Mouse (Mus musculus): ENCODE data around the gene Myom3. TPM values are rescaled to one million over a fixed set of nuclear protein-coding genes. Genes with fewer than 3 reads are reported as not detected.

Myom3 gene
- total and polyA plus RNA-seq, 2 experiments, result 0.09 to 0.46 TPM

DNA sequence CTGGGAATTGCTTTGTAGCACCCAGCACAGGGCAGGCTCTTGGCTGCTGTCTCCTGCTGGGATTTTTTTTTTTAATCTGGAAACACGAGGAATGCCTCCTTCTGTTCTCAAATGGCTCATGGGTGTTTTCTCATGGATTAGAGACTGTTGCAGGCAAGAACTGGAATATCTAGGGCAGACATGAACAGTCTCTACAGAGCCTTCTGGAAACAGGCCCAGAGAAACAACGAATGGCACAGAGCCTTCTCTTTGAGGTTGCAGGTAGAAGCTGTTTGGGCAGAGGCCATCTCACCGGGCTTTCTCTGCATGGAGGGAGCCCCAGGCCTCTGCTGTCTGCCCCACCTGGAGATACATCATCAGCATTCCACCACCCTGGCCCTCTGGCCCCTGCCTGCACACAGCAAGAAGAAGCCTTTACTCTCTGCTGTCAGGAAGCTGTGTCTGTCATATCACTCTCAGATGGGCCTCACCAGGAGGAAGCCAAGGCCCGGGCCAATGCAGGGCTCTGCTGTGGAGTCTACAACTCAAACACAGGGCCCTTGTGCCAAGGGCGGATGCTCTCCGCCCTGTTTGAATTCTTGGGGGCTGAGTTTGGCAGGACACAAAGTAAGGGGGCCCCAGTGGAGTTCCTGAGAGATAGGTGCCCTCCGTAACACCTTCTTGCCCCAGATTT, 7.3 kb upstream of the Myom3 start:
- DNase-seq (ENCODE audit: extremely low read depth, low read depth, low spot score), result peak; percentile 89
- H3K27ac ChIP-seq (replicated peaks; ENCODE audit: insufficient read depth, low read depth, low read length), result peak overlapping the region; percentile 86
- H3K9ac ChIP-seq (ENCODE audit: low read depth, low read length), result peak overlapping the region; percentile 6; the same call in 1 of the 2 replicates
- no peaks in the 10 kb centered on the region for H3K27me3 ChIP-seq (ENCODE audit: control insufficient read depth, insufficient read depth, low read length)
- TF ChIP-seq CTCF (IDR thresholded peaks at IDR 0.05; ENCODE audit: low read depth, low read length), result no peak
- TF ChIP-seq POLR2A (IDR thresholded peaks at IDR 0.05; ENCODE audit: extremely low read depth, insufficient read depth, low read length), result no peak
- H3K4me1 ChIP-seq (ENCODE audit: control insufficient read depth, insufficient read depth, low read length), result peaks cover 25% of the 10 kb centered on the region
- no peak overlapping the region for H3K4me3 ChIP-seq (ENCODE audit: insufficient read depth, low read depth, low read length)
- 17% methylated on average over 7 of the region's 7 CpGs for WGBS
- no peaks in the 10 kb centered on the region for H3K36me3 ChIP-seq (ENCODE audit: control insufficient read depth, insufficient read depth, low read length)
- no peaks in the 10 kb centered on the region for H3K79me2 ChIP-seq (ENCODE audit: control insufficient read depth, insufficient read depth, low read length)

DNA sequence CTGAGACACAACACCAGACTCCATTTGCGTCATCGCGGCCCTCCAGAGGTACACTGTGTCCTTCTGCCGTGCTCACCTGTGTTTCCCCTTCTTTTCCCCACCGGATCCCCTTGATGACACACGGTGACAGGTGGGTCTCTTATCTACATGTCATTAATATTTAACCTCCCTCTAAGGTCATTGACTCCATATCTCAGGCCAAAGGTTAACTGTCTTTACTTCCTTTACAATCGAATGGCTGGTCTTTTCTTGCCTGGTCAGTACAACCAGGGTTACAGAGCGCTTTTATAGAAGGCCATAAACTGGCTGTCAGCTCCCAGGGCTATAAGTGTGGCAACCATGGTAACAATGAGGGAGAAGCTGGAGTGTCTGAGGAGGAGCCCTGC, 6.7 kb upstream of the Myom3 start:
- no peak for TF ChIP-seq POLR2A (IDR thresholded peaks at IDR 0.05; ENCODE audit: extremely low read depth, insufficient read depth, low read length)
- no peak for TF ChIP-seq CTCF (IDR thresholded peaks at IDR 0.05; ENCODE audit: low read depth, low read length)
- no peaks in the 10 kb centered on the region for H3K36me3 ChIP-seq (ENCODE audit: control insufficient read depth, insufficient read depth, low read length)
- H3K4me3 ChIP-seq (ENCODE audit: insufficient read depth, low read depth, low read length), result no peak overlapping the region
- no peaks in the 10 kb centered on the region for H3K27me3 ChIP-seq (ENCODE audit: control insufficient read depth, insufficient read depth, low read length)
- H3K4me1 ChIP-seq (ENCODE audit: control insufficient read depth, insufficient read depth, low read length), result peaks cover 25% of the 10 kb centered on the region
- H3K9ac ChIP-seq (ENCODE audit: low read depth, low read length), result peak overlapping the region; percentile 13; the same call in 1 of the 2 replicates
- H3K79me2 ChIP-seq (ENCODE audit: control insufficient read depth, insufficient read depth, low read length), result no peaks in the 10 kb centered on the region
- peak; percentile 90 for DNase-seq (ENCODE audit: extremely low read depth, low read depth, low spot score)
- 20% methylated on average over 8 of the region's 8 CpGs for WGBS
- H3K27ac ChIP-seq (replicated peaks; ENCODE audit: insufficient read depth, low read depth, low read length), result peak overlapping the region; percentile 86

DNA sequence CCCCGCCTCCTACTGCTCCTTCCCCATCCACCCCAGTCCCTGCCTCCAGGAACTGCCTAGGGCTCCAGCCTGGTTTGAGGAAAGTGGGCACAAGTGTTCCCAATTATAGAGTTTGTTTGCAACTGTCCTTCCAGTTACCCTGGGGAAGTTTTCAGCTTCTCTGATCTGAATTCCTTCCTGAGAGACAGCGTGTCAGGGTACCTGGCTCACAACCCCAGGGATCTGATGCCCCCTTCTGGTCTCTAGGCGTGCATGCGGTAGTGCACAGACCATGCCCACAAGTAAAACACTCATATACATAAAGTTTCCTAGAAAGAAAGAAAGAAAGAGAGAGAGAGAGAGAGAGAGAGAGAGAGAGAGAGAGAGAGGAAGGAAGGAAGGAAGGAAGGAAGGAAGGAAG, 1.2 kb upstream of the Myom3 start:
- peak; percentile 43 for DNase-seq (ENCODE audit: extremely low read depth, low read depth, low spot score)
- no peaks in the 10 kb centered on the region for H3K79me2 ChIP-seq (ENCODE audit: control insufficient read depth, insufficient read depth, low read length)
- 57% methylated on average over 4 of the region's 4 CpGs for WGBS
- TF ChIP-seq POLR2A (IDR thresholded peaks at IDR 0.05; ENCODE audit: extremely low read depth, insufficient read depth, low read length) (no peak), CTCF (IDR thresholded peaks at IDR 0.05; ENCODE audit: low read depth, low read length) (peak; percentile 84)
- H3K9ac ChIP-seq (ENCODE audit: low read depth, low read length), result no peak overlapping the region
- no peaks in the 10 kb centered on the region for H3K36me3 ChIP-seq (ENCODE audit: control insufficient read depth, insufficient read depth, low read length)
- H3K27ac ChIP-seq (replicated peaks; ENCODE audit: insufficient read depth, low read depth, low read length), result no peak overlapping the region
- H3K27me3 ChIP-seq (ENCODE audit: control insufficient read depth, insufficient read depth, low read length), result no peaks in the 10 kb centered on the region
- no peak overlapping the region for H3K4me3 ChIP-seq (ENCODE audit: insufficient read depth, low read depth, low read length)
- peaks cover 5% of the 10 kb centered on the region for H3K4me1 ChIP-seq (ENCODE audit: control insufficient read depth, insufficient read depth, low read length)

DNA sequence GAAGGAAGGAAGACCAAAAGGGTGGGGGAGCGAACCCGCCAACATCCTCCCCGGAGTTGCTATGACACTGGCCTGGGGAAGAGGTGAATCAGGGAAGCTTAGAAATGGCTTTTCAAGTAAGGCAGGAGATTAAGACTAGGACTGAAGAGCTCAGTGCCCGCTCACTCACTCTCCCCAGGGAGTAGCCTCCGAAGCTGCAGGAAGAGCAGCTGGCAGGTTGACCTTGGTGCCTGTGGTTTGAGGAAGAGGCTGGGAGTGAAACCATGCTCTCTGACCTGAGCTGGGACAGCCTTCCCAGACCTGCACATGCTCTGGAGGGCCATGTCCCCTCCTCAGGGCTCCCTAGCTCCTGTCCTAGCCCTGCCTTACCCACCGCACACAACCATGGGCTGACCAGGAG, 690 bp upstream of the Myom3 start:
- H3K4me1 ChIP-seq (ENCODE audit: control insufficient read depth, insufficient read depth, low read length), result peaks cover 1% of the 10 kb centered on the region; the same call in 1 of the 2 replicates

DNA sequence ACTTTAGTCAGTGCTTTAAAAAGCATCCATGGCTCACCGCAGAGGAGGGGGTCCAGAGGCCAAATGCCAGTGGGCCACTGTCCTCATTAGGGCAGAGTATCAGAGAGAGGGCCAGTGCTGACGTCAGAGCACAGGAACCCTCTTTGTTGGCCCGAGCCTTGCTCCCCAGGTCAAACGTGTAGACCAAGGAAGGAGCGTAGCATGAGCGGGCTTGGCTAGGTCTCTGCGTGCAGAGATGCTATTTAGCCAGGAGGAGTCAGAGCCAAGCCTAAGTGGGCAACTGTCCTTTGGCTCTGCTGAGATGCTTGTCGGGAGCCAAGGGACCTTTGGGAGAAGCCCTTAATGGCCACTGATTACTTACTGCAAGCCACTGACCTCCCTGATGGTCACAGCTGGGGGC, 1.5 kb downstream of the Myom3 start:
- Histone ChIP-seq H3K4me3 (ENCODE audit: insufficient read depth, low read depth, low read length) (no peak overlapping the region), H3K36me3 (ENCODE audit: control insufficient read depth, insufficient read depth, low read length) (no peaks in the 10 kb centered on the region), H3K27ac (replicated peaks; ENCODE audit: insufficient read depth, low read depth, low read length) (no peak overlapping the region), H3K9ac (ENCODE audit: low read depth, low read length) (no peak overlapping the region), H3K4me1 (ENCODE audit: control insufficient read depth, insufficient read depth, low read length) (no peaks in the 10 kb centered on the region; the same call in 1 of the 2 replicates), H3K79me2 (ENCODE audit: control insufficient read depth, insufficient read depth, low read length) (no peaks in the 10 kb centered on the region), H3K27me3 (ENCODE audit: control insufficient read depth, insufficient read depth, low read length) (no peaks in the 10 kb centered on the region)
- WGBS, result 80% methylated on average over 8 of the region's 8 CpGs
- no peak for DNase-seq (ENCODE audit: extremely low read depth, low read depth, low spot score)
- TF ChIP-seq POLR2A (IDR thresholded peaks at IDR 0.05; ENCODE audit: extremely low read depth, insufficient read depth, low read length), result no peak
- TF ChIP-seq CTCF (IDR thresholded peaks at IDR 0.05; ENCODE audit: low read depth, low read length), result no peak

More for the DNA sequence above, 690 bp upstream of the Myom3 start:
- no peak for DNase-seq (ENCODE audit: extremely low read depth, low read depth, low spot score)
- Histone ChIP-seq H3K27ac (replicated peaks; ENCODE audit: insufficient read depth, low read depth, low read length) (no peak overlapping the region), H3K4me3 (ENCODE audit: insufficient read depth, low read depth, low read length) (no peak overlapping the region), H3K79me2 (ENCODE audit: control insufficient read depth, insufficient read depth, low read length) (no peaks in the 10 kb centered on the region), H3K36me3 (ENCODE audit: control insufficient read depth, insufficient read depth, low read length) (no peaks in the 10 kb centered on the region), H3K9ac (ENCODE audit: low read depth, low read length) (no peak overlapping the region), H3K27me3 (ENCODE audit: control insufficient read depth, insufficient read depth, low read length) (no peaks in the 10 kb centered on the region)
- TF ChIP-seq CTCF (IDR thresholded peaks at IDR 0.05; ENCODE audit: low read depth, low read length), result no peak
- no peak for TF ChIP-seq POLR2A (IDR thresholded peaks at IDR 0.05; ENCODE audit: extremely low read depth, insufficient read depth, low read length)
- WGBS, result 77% methylated on average over 6 of the region's 6 CpGs

DNA sequence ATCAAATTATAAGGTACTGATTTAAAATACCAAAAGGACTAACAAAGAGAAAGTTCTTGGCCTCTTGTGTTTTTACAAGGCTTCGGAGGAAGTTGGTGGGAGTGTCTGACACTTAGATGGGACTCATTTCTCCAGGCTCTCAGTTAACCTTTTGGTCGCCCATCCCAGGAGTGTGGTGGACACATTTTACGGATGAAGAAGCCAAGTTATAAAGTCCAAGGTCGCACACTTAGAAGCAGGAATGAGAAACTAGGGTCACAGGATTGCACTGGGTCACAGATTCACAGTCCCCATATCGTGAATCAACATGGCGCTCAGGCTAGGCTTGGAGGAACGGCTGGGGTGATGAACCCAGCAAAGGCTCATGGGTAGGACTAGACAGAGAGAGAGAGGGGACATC, 2.1 kb downstream of the Myom3 start:
- no peak overlapping the region for H3K27ac ChIP-seq (replicated peaks; ENCODE audit: insufficient read depth, low read depth, low read length)
- H3K4me3 ChIP-seq (ENCODE audit: insufficient read depth, low read depth, low read length), result no peak overlapping the region
- no peak for DNase-seq (ENCODE audit: extremely low read depth, low read depth, low spot score)
- no peaks in the 10 kb centered on the region for H3K36me3 ChIP-seq (ENCODE audit: control insufficient read depth, insufficient read depth, low read length)
- WGBS, result 70% methylated on average over 7 of the region's 7 CpGs
- no peaks in the 10 kb centered on the region for H3K27me3 ChIP-seq (ENCODE audit: control insufficient read depth, insufficient read depth, low read length)
- no peaks in the 10 kb centered on the region for H3K79me2 ChIP-seq (ENCODE audit: control insufficient read depth, insufficient read depth, low read length)
- no peaks in the 10 kb centered on the region; the same call in 1 of the 2 replicates for H3K4me1 ChIP-seq (ENCODE audit: control insufficient read depth, insufficient read depth, low read length)
- H3K9ac ChIP-seq (ENCODE audit: low read depth, low read length), result no peak overlapping the region
- TF ChIP-seq CTCF (IDR thresholded peaks at IDR 0.05; ENCODE audit: low read depth, low read length) (no peak), POLR2A (IDR thresholded peaks at IDR 0.05; ENCODE audit: extremely low read depth, insufficient read depth, low read length) (no peak)
